Comparison of ENCODE assay signal across 7 mouse cellular contexts in genomic region chr8:105966692-105967311, GRCm38 (mm10). TPM values are rescaled to one million over a fixed set of nuclear protein-coding genes. Genes with fewer than 3 reads are reported as not detected.
DNase-seq lines count a peak whose midpoint lies in the region; ATAC-seq and TF ChIP-seq lines count a peak whose summit lies in the region.

No protein-coding gene starts in this region.

- no peaks in the 10 kb centered on the region for H3K27me3 ChIP-seq in erythroblast, embryonic 14.5 days (ENCODE audit: control insufficient read depth)
- H3K27me3 ChIP-seq in hindbrain, postnatal 0 days (ENCODE audit: insufficient read depth, low read length): peaks cover 10% of the 10 kb centered on the region; the same call in 1 of the 2 replicates
- H3K27me3 ChIP-seq in megakaryocyte, embryonic 14.5 days (replicated peaks): peaks cover 32% of the 10 kb centered on the region
- no peaks in the 10 kb centered on the region for H3K27me3 ChIP-seq in thymus, adult 2 months (ENCODE audit: control insufficient read depth, insufficient read depth, low read length)

- ATAC-seq in hindbrain, postnatal 0 days: 0 out of 2 replicates have a peak, but pooled peaks have one; percentile 42

- peaks cover 14% of the 10 kb centered on the region for H3K36me3 ChIP-seq in erythroblast, embryonic 14.5 days (ENCODE audit: control insufficient read depth)
- no peaks in the 10 kb centered on the region for H3K36me3 ChIP-seq in hindbrain, postnatal 0 days (ENCODE audit: insufficient read depth, low read length)
- H3K36me3 ChIP-seq in megakaryocyte, embryonic 14.5 days (replicated peaks; ENCODE audit: low read length): no peaks in the 10 kb centered on the region
- H3K36me3 ChIP-seq in thymus, adult 2 months (ENCODE audit: control insufficient read depth, insufficient read depth, low read length): no peaks in the 10 kb centered on the region

- H3K4me2 ChIP-seq in hindbrain, postnatal 0 days (ENCODE audit: low read depth, low read length): peak overlapping the region; percentile 51

- H3K4me3 ChIP-seq in erythroblast, embryonic 14.5 days (replicated peaks): peak overlapping the region; percentile 88
- no peak overlapping the region; the same call in 1 of the 2 replicates for H3K4me3 ChIP-seq in hindbrain, postnatal 0 days (ENCODE audit: low read length)
- peak overlapping the region; percentile 94 for H3K4me3 ChIP-seq in megakaryocyte, embryonic 14.5 days (replicated peaks)
- H3K4me3 ChIP-seq in thymus, adult 2 months (ENCODE audit: control insufficient read depth, insufficient read depth, low read length): peak overlapping the region; percentile 9

- peak; percentile 47 for DNase-seq in urinary bladder, postnatal 14 days (ENCODE audit: low spot score)
- DNase-seq in urinary bladder, postnatal 10 days (ENCODE audit: low spot score): no peak
- DNase-seq in hindbrain, postnatal 0 days (ENCODE audit: low spot score): peak; percentile 23
- DNase-seq in thymus, adult 2 months: peak; percentile 52
- no peak for DNase-seq in cerebellum, adult 18-20 months

- WGBS in hindbrain, postnatal 0 days: 8% methylated on average over 19 of the region's 19 CpGs
- WGBS in thymus, adult 2 months: 22% methylated on average over 19 of the region's 19 CpGs

- TF ChIP-seq CTCF in hindbrain, postnatal 0 days (IDR thresholded peaks at IDR 0.05; ENCODE audit: low read depth): no peak
- TF ChIP-seq CTCF in thymus, adult 2 months (IDR thresholded peaks at IDR 0.05; ENCODE audit: borderline replicate concordance, control insufficient read depth, extremely low read depth, insufficient read depth, low read length, poor library complexity): peak; percentile 38; the same call in 1 of the 2 replicates

- peaks cover 64% of the 10 kb centered on the region for H3K4me1 ChIP-seq in erythroblast, embryonic 14.5 days (ENCODE audit: control insufficient read depth)
- H3K4me1 ChIP-seq in hindbrain, postnatal 0 days (ENCODE audit: insufficient read depth, low read length): 0 out of 2 replicates have a peak, but pooled peaks cover 3% of the 10 kb centered on the region
- peaks cover 53% of the 10 kb centered on the region for H3K4me1 ChIP-seq in megakaryocyte, embryonic 14.5 days
- peaks cover 19% of the 10 kb centered on the region for H3K4me1 ChIP-seq in thymus, adult 2 months (replicated peaks; ENCODE audit: control insufficient read depth, insufficient read depth, low read length)

- H3K27ac ChIP-seq in hindbrain, postnatal 0 days: no peak overlapping the region
- peak overlapping the region; percentile 8; the same call in 1 of the 2 replicates for H3K27ac ChIP-seq in thymus, adult 2 months (ENCODE audit: control insufficient read depth, insufficient read depth, low read length)

- no peak overlapping the region for H3K9ac ChIP-seq in hindbrain, postnatal 0 days (replicated peaks; ENCODE audit: low read length)

- TF ChIP-seq POLR2A in thymus, adult 2 months (IDR thresholded peaks at IDR 0.05; ENCODE audit: control insufficient read depth, extremely low read depth, insufficient read depth, low read length, poor library complexity): no peak

- H3K9me3 ChIP-seq in erythroblast, embryonic 14.5 days (ENCODE audit: control insufficient read depth, low read length): no peaks in the 10 kb centered on the region
- H3K9me3 ChIP-seq in hindbrain, postnatal 0 days (ENCODE audit: low read length): no peaks in the 10 kb centered on the region
- H3K9me3 ChIP-seq in megakaryocyte, embryonic 14.5 days: no peaks in the 10 kb centered on the region

RNA-seq across cellular contexts. Expression of gene Slc12a4, which starts 0.9 kb away (rescaled TPM):
- 1.7 and 1.9 TPM in 2 replicates for polyA plus RNA-seq in erythroblast, embryonic 14.5 days (2012)
- total RNA-seq in hindbrain, postnatal 0 days (2014; rRNA removed): 22.5 and 25.5 TPM in 2 replicates
- polyA plus RNA-seq in hindbrain, postnatal 0 days (2015; fragmentation: Nextera tagmentation; extraction: Ambion mirVana): 16.3 and 16.9 TPM in 2 replicates
- polyA plus RNA-seq in megakaryocyte, embryonic 14.5 days (2012; ENCODE audit: insufficient read depth, low replicate concordance): 4.5 and 6.7 TPM in 2 replicates
- 69.3 TPM in 2 replicates for polyA plus RNA-seq in thymus, adult 2 months (2012; rRNA removed)

RNA-seq across cellular contexts. Expression of gene Dpep3, which starts 12.4 kb away (rescaled TPM):
- not detected in 2 replicates for polyA plus RNA-seq in erythroblast, embryonic 14.5 days (2012)
- not detected in 2 replicates for total RNA-seq in hindbrain, postnatal 0 days (2014; rRNA removed)
- not detected in 2 replicates for polyA plus RNA-seq in hindbrain, postnatal 0 days (2015; fragmentation: Nextera tagmentation; extraction: Ambion mirVana)
- 0.46 TPM in 1 of 2 replicates, not detected in the other for polyA plus RNA-seq in megakaryocyte, embryonic 14.5 days (2012; ENCODE audit: insufficient read depth, low replicate concordance)
- 0.09 TPM in 1 of 2 replicates, not detected in the other for polyA plus RNA-seq in thymus, adult 2 months (2012; rRNA removed)

RNA-seq across cellular contexts. Expression of gene Lcat, which starts 23.6 kb away (rescaled TPM):
- polyA plus RNA-seq in erythroblast, embryonic 14.5 days (2012): 0.33 and 0.36 TPM in 2 replicates
- total RNA-seq in hindbrain, postnatal 0 days (2014; rRNA removed): 24.7 and 26.5 TPM in 2 replicates
- polyA plus RNA-seq in hindbrain, postnatal 0 days (2015; fragmentation: Nextera tagmentation; extraction: Ambion mirVana): 13.0 and 16.8 TPM in 2 replicates
- polyA plus RNA-seq in megakaryocyte, embryonic 14.5 days (2012; ENCODE audit: insufficient read depth, low replicate concordance): 0.66 TPM in 1 of 2 replicates, not detected in the other
- 5.3 and 6.0 TPM in 2 replicates for polyA plus RNA-seq in thymus, adult 2 months (2012; rRNA removed)

RNA-seq across cellular contexts. Expression of gene Dus2, which starts 24.3 kb away (rescaled TPM):
- 0.25 and 0.47 TPM in 2 replicates for polyA plus RNA-seq in erythroblast, embryonic 14.5 days (2012)
- total RNA-seq in hindbrain, postnatal 0 days (2014; rRNA removed): 9.3 and 15.4 TPM in 2 replicates
- 20.2 and 22.4 TPM in 2 replicates for polyA plus RNA-seq in hindbrain, postnatal 0 days (2015; fragmentation: Nextera tagmentation; extraction: Ambion mirVana)
- polyA plus RNA-seq in megakaryocyte, embryonic 14.5 days (2012; ENCODE audit: insufficient read depth, low replicate concordance): 3.6 TPM in 1 of 2 replicates, not detected in the other
- polyA plus RNA-seq in thymus, adult 2 months (2012; rRNA removed): 19.8 and 22.3 TPM in 2 replicates

RNA-seq across cellular contexts. Expression of gene Psmb10, which starts 28.6 kb away (rescaled TPM):
- 3.2 and 4.6 TPM in 2 replicates for polyA plus RNA-seq in erythroblast, embryonic 14.5 days (2012)
- total RNA-seq in hindbrain, postnatal 0 days (2014; rRNA removed): 67.3 and 75.1 TPM in 2 replicates
- 115 and 117 TPM in 2 replicates for polyA plus RNA-seq in hindbrain, postnatal 0 days (2015; fragmentation: Nextera tagmentation; extraction: Ambion mirVana)
- polyA plus RNA-seq in megakaryocyte, embryonic 14.5 days (2012; ENCODE audit: insufficient read depth, low replicate concordance): 63.8 and 341 TPM in 2 replicates
- 375 and 484 TPM in 2 replicates for polyA plus RNA-seq in thymus, adult 2 months (2012; rRNA removed)

Comparison
In these comparisons a context has a peak if more than half of its experiments do, and no peak if none do; other contexts are left out.
1. DNase-seq: peak in urinary bladder, postnatal 14 days (single experiment), hindbrain, postnatal 0 days (single experiment) and thymus, adult 2 months (single experiment); none in urinary bladder, postnatal 10 days (single experiment) and cerebellum, adult 18-20 months (0 of 2).